Mouse (Mus musculus) heart, adult 9 months (tissue): ENCODE measurements around the gene Tfdp1.

Source experiments
- DNase-seq, 2 experiments: peaks; one replicate each; pipeline ENCODE4 v3.0.0; 2022; ENCODE audit warnings: low spot score in 2 of 2

The Tfdp1 gene

GRCm38 (mm10) chr8:13353155-13353833 lies 14.7 kb downstream of the Tfdp1 start:
- DNase-seq = no peak

- DNase-seq = no peak
These were observed 15.3 kb downstream of the Tfdp1 start for GRCm38 (mm10) chr8:13353883-13354282.

GRCm38 (mm10) chr8:13356221-13356620 lies 17.7 kb downstream of the Tfdp1 start:
- DNase-seq = no peak

GRCm38 (mm10) chr8:13356681-13357080 lies 18.1 kb downstream of the Tfdp1 start:
- no peak for DNase-seq

- DNase-seq = no peak
These were observed 21.7 kb downstream of the Tfdp1 start for GRCm38 (mm10) chr8:13360213-13360612.

GRCm38 (mm10) chr8:13361865-13362264 lies 23.3 kb downstream of the Tfdp1 start:
- DNase-seq = no peak

- no peak for DNase-seq
These were observed 34.7 kb downstream of the Tfdp1 start for GRCm38 (mm10) chr8:13373151-13373662.

- DNase-seq = no peak
These were observed 43.1 kb downstream of the Tfdp1 start for GRCm38 (mm10) chr8:13381630-13382029.

GRCm38 (mm10) chr8:13382536-13382935 lies 44.0 kb downstream of the Tfdp1 start:
- no peak for DNase-seq

- no peak for DNase-seq
These were observed 44.4 kb downstream of the Tfdp1 start for GRCm38 (mm10) chr8:13382999-13383398.

- no peak for DNase-seq
These were observed 47.8 kb downstream of the Tfdp1 start for GRCm38 (mm10) chr8:13386366-13386765.

GRCm38 (mm10) chr8:13387728-13388127 lies 49.2 kb downstream of the Tfdp1 start:
- no peak for DNase-seq

- DNase-seq = no peak
These were observed 50.2 kb downstream of the Tfdp1 start for GRCm38 (mm10) chr8:13388744-13389143.

GRCm38 (mm10) chr8:13393869-13394268 lies 55.3 kb downstream of the Tfdp1 start:
- DNase-seq = no peak

GRCm38 (mm10) chr8:13396725-13397124 lies 58.2 kb downstream of the Tfdp1 start, which contains the start of gene Atp4b:
Gene Atp4b (minus strand): TSS chr8:13396825.
- DNase-seq = no peak

- DNase-seq = no peak
These were observed 65.0 kb downstream of the Tfdp1 start for GRCm38 (mm10) chr8:13403517-13403916.

GRCm38 (mm10) chr8:13404666-13405131 lies 66.1 kb downstream of the Tfdp1 start, which contains the start of gene Grk1:
Gene Grk1 (plus strand): TSS chr8:13405081.
- no peak for DNase-seq

- no peak for DNase-seq
These were observed 67.5 kb downstream of the Tfdp1 start for GRCm38 (mm10) chr8:13406011-13406410.

- DNase-seq = no peak
These were observed 73.0 kb downstream of the Tfdp1 start for GRCm38 (mm10) chr8:13411597-13411996.

GRCm38 (mm10) chr8:13412891-13413558 lies 74.5 kb downstream of the Tfdp1 start:
- no peak for DNase-seq

GRCm38 (mm10) chr8:13413823-13414390 lies 75.4 kb downstream of the Tfdp1 start:
- DNase-seq = no peak

- peak in 1 of 2 experiments; percentile 45 for DNase-seq
These were observed 77.3 kb downstream of the Tfdp1 start for GRCm38 (mm10) chr8:13415879-13416278.
